Mouse (Mus musculus): ENCODE measurements around the gene Ccdc65.

DNA sequence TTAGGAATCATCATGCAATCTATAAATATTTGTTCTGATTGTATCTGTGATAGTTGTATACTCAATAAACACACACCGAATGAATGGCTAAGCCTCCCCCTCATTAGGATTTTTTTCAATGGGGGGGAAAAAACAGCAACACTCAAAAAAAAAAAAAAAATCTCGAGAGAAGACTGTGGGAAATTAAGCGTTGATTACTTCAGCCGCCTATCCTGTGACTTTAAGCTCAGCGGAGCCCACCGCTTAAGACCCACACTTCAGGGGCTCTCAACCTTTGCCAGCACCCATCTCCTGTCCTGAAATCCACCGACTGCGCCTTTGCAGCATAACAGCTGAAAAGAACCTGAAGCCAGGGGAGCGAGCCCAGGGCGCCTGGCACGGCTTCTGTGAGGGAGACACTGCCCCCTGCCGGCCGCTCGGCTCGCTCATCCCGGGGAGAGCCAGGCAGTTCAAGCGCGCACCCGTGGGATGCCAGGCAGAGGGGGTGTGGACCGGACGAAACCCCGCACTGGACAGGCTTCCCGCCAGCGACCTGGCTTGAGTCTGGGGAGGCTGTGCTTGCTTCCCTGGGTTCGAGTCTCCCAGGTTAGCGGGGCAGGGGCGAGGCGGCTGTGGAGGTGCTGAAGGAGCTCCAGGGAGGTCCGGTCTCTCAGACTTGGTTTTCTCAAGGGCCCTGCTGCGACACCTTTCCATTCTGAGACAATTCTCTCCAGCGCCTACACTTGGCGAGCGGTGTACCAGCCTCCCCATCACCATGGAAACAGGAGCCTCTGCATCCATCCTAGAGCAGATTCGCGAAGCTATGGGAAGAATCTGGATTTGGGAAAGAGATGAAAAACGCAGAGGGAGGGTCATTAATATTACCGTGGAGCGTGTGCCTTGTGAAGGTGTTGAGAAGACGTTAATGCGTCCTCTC lies 8.6 kb upstream of the Ccdc65 start:
- TF ChIP-seq CTCF (IDR thresholded peaks at IDR 0.05; ENCODE audit: low read depth) (peak; percentile 98), EP300 (optimal IDR thresholded peaks at IDR 0.05) (no peak)
